Mouse (Mus musculus) hindbrain, embryonic 14.5 days (tissue): Measurements from ENCODE around the gene Ammecr1. TPM values are rescaled to one million over a fixed set of nuclear protein-coding genes. Genes with fewer than 3 reads are reported as not detected.

ENCODE experiments used
- ATAC-seq: fragments of 200-750 bp; cut with Nextera tagmentation; 2 replicates; pipeline ENCODE4 v1.8.0; 2017; ENCODE audit warnings: moderate number of reproducible peaks, mild to moderate bottlenecking, moderate TSS enrichment, moderate library complexity; ENCODE audit not compliant: low FRiP score
- DNase-seq: peaks from one replicate; pipeline ENCODE4 v3.0.0-alpha.2; 2015; ENCODE audit warnings: low spot score
- H3K27ac ChIP-seq: fragments of 300-500 bp; sonication (generic); 2 replicates; pipeline ENCODE4 v1.5.1; 2014; ENCODE audit warnings: mild to moderate bottlenecking, moderate library complexity
- H3K27me3 ChIP-seq: fragments of 300-500 bp; sonication (generic); 2 replicates; pipeline ENCODE4 v1.6.1; 2014; ENCODE audit warnings: mild to moderate bottlenecking, low read length, mixed read lengths; ENCODE audit not compliant: control insufficient read depth, insufficient read depth
- H3K36me3 ChIP-seq: fragments of 300-500 bp; sonication (generic); replicated peaks from 2 replicates; pipeline ENCODE4 v1.6.1; 2014; ENCODE audit not compliant: control insufficient read depth, insufficient read depth
- H3K4me1 ChIP-seq: fragments of 300-500 bp; sonication (generic); replicated peaks from 2 replicates; pipeline ENCODE4 v1.6.1; 2014; ENCODE audit warnings: antibody characterized with exemption, low read length, mixed read lengths; ENCODE audit not compliant: control insufficient read depth, insufficient read depth
- H3K4me2 ChIP-seq: fragments of 300-500 bp; sonication (generic); replicated peaks from 2 replicates; pipeline ENCODE4 v1.6.1; 2014; ENCODE audit warnings: mild to moderate bottlenecking, moderate library complexity
- H3K4me3 ChIP-seq: fragments of 300-500 bp; sonication (generic); replicated peaks from 2 replicates; pipeline ENCODE4 v1.5.1; 2014; ENCODE audit warnings: mild to moderate bottlenecking, low read length
- H3K9ac ChIP-seq: fragments of 300-500 bp; sonication (generic); 2 replicates; pipeline ENCODE4 v1.6.1; 2014
- H3K9me3 ChIP-seq: fragments of 300-500 bp; sonication (generic); 2 replicates; pipeline ENCODE4 v1.6.1; 2016; ENCODE audit warnings: low read length; ENCODE audit not compliant: control insufficient read depth
- WGBS: fragments of 180-500 bp; shearing (Covaris S2); extraction: QIAGEN DNeasy Blood & Tissue Kit; methylation state at CpG from one replicate; pipeline ENCODE4 v1.1.7; 2014; 5-methylcytosine and 5-hydroxymethylcytosine counted together
- polyA plus RNA-seq: library from polyadenylated mRNA; unstranded; fragments of >200 nt; fragmentation: Nextera tagmentation; extraction: Ambion mirVana; gene quantifications from 2 replicates; pipeline ENCODE4 v1.2.1, GENCODE M21; 2014

Gene Ammecr1
- polyA plus RNA-seq, 1 experiment from 2014 or later: 4.7 TPM

DNA sequence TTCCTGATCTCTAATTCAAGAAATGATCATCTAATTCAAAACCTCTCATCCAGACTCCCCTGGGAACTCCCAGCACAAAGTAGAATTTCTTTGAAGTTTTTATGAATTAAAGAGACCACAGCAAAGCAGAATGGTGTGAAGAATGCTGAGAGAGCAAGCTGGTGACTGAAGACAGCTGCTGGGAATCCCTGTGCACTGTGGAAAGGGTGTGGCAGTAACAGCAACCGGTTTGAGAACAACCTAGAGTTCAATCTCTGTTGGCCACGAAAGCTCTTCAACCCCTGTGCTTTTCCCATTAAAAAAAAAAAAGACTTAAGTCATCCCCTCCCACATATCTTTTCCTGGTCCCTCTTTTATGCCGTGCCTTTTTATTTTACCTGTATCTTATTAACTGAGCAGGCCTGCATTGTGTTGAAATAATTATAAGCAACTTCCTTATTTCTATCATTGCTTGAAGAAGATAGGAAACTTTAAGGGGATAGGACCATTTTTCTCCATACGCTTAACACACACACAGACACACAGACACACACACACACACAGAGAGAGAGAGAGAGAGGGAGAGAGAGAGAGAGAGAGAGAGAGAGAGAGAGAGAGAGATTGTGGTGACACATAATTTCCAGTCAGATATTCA is 6.7 kb downstream of the Ammecr1 start:
- no peak overlapping the region for H3K9ac ChIP-seq
- H3K4me3 ChIP-seq: no peak overlapping the region
- H3K9me3 ChIP-seq: no peaks in the 10 kb centered on the region
- peaks cover 5% of the 10 kb centered on the region; the same call in 1 of the 2 replicates for H3K27me3 ChIP-seq
- no peaks in the 10 kb centered on the region; the same call in 1 of the 2 replicates for H3K4me1 ChIP-seq
- no peak for DNase-seq
- 85% methylated on average over 4 of the region's 4 CpGs for WGBS
- no peak for ATAC-seq
- H3K4me2 ChIP-seq: no peak overlapping the region
- H3K36me3 ChIP-seq: no peaks in the 10 kb centered on the region
- no peak overlapping the region for H3K27ac ChIP-seq

DNA sequence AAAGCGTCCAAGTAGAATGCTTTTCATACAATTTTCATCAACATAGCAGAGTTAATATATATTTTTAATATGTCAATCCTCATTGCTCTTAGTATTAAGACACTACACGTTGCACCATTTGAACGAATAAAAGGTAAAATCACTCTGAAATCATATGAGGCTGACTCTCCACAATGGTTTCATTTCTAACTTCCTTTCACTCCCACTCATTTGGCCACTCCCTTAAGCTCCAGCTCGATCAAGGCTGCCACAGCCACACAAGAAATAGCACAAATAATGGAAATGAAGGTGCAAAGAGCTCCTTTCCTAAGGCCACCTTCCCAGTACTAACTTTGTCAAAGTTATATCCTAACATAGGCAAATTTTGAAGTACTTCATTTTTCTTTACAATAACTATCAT is 38.1 kb downstream of the Ammecr1 start:
- Histone ChIP-seq H3K27me3 (no peaks in the 10 kb centered on the region; the same call in 1 of the 2 replicates), H3K27ac (no peak overlapping the region), H3K9ac (no peak overlapping the region), H3K4me1 (no peaks in the 10 kb centered on the region), H3K4me3 (no peak overlapping the region), H3K4me2 (no peak overlapping the region), H3K36me3 (no peaks in the 10 kb centered on the region), H3K9me3 (no peaks in the 10 kb centered on the region)
- 79% methylated on average over 4 of the region's 4 CpGs for WGBS
- DNase-seq (no peak), ATAC-seq (no peak)

DNA sequence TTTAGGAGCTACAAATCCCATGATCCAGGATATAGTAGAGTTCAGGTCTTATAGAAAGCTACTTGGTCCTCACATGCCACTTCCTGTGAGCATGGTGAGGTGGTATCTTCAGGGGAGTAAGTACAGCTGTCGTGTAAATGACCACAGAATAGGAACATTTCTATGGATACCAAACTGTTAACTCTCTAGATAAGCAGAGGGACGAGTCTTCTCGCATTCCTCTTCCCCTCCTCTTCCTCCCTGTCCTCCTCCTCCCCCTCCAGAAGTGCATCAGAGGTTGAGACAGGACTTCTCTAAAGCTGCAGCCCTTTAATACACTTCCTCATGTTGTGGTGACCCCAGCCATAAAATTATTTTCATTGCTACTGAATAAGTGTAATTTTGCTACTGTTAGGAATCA is 49.1 kb downstream of the Ammecr1 start:
- WGBS: 54% methylated on average over 3 of the region's 3 CpGs
- ATAC-seq (no peak), DNase-seq (no peak)
- no peak overlapping the region for H3K27ac ChIP-seq
- H3K9ac ChIP-seq: no peak overlapping the region
- H3K4me3 ChIP-seq: no peak overlapping the region
- no peaks in the 10 kb centered on the region for H3K36me3 ChIP-seq
- H3K27me3 ChIP-seq: peaks cover 21% of the 10 kb centered on the region
- H3K4me1 ChIP-seq: no peaks in the 10 kb centered on the region
- H3K9me3 ChIP-seq: no peaks in the 10 kb centered on the region
- no peak overlapping the region for H3K4me2 ChIP-seq

DNA sequence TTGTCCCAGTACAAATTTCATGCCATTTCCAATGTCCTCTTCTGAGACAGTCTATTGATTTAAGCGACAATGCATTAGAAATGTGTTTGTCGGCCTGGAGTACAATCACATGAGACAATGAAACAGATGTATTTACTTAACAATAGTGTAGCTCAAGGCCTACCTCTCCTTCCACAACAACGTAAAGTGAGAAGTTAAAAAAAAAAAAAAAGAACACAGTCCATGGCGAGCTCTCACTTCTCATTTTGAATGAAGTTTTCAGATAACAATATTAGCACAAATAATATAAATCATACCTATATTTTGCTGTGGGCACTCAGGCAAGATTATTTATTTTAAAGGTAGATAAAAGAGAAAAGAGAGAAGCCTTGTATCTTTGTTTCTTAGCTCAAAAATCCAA is 49.8 kb downstream of the Ammecr1 start:
- DNase-seq (no peak), ATAC-seq (no peak)
- Histone ChIP-seq H3K27ac (no peak overlapping the region), H3K9ac (no peak overlapping the region), H3K27me3 (peaks cover 21% of the 10 kb centered on the region), H3K36me3 (no peaks in the 10 kb centered on the region), H3K4me3 (no peak overlapping the region), H3K9me3 (no peaks in the 10 kb centered on the region), H3K4me2 (no peak overlapping the region), H3K4me1 (no peaks in the 10 kb centered on the region)
- WGBS: 72% methylated on average over 4 of the region's 4 CpGs

DNA sequence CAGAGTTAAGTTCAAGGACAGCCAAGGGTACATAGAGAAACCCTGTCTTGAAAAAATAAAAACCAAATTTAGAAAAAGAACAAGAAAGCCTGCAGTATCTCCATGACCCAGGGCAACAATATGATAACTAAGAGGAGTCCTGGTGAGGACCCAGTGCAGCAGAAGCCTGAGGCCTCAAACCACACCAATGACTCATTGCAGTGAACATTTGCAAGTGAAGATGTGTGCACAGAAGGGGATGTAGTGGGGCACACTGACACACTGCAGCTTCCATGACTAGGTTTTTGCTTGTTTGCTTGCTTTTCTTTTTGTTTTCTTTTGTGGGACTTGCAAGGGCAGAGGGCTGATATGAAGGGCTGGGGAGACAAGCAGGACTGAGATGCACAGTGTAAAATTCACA is 52.3 kb downstream of the Ammecr1 start:
- DNase-seq: no peak
- no peak overlapping the region for H3K27ac ChIP-seq
- no peak overlapping the region for H3K4me2 ChIP-seq
- no peak for ATAC-seq
- peaks cover 8% of the 10 kb centered on the region for H3K27me3 ChIP-seq
- H3K9me3 ChIP-seq: no peaks in the 10 kb centered on the region
- no peak overlapping the region for H3K9ac ChIP-seq
- H3K36me3 ChIP-seq: no peaks in the 10 kb centered on the region
- no peaks in the 10 kb centered on the region for H3K4me1 ChIP-seq
- no peak overlapping the region for H3K4me3 ChIP-seq

DNA sequence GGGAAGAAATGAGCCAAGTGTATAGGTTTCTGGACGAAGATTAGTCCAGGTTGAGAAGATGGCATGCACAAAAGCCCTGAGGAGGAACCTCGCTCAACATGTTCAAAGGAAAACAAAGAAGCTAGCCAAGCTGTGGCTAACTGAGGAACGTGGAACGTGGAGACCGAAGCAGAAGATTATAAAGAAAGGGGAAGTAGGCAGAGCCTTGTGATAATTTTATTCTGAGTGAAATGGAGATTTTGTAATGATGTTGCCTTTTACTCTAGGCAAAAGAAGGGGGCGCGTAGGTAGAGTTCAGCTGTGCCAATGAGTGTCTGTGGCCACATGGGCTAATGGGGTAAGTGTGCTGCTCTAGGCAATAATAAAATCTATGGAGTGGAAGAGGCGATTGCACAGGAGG is 62.7 kb downstream of the Ammecr1 start:
- Histone ChIP-seq H3K27ac (no peak overlapping the region), H3K4me3 (no peak overlapping the region), H3K9ac (no peak overlapping the region), H3K27me3 (no peaks in the 10 kb centered on the region; the same call in 1 of the 2 replicates), H3K36me3 (no peaks in the 10 kb centered on the region), H3K4me1 (no peaks in the 10 kb centered on the region), H3K4me2 (no peak overlapping the region), H3K9me3 (no peaks in the 10 kb centered on the region)
- no peak for ATAC-seq
- WGBS: 85% methylated on average over 8 of the region's 8 CpGs
- DNase-seq: no peak

DNA sequence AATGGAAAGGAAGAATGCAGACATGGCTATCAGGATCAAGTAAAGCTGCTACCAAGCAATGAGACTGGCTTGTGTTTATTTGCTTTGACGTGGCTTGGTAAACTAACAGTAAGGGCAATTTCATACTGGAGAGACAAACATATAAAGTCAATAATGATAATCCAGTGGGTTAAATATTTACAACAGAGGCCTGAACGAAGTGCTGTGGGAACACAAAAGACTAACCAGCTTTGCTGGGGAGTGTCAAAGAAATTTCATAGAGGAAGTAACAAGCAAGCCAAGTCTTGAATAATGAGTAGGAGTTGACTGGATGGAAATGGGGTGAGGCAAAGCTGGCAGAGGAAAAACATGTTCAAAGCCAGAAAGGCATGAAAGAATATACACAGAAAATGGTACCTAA is 63.9 kb downstream of the Ammecr1 start:
- H3K9me3 ChIP-seq: no peaks in the 10 kb centered on the region
- H3K9ac ChIP-seq: no peak overlapping the region
- DNase-seq (no peak), ATAC-seq (no peak)
- peaks cover 3% of the 10 kb centered on the region; the same call in 1 of the 2 replicates for H3K27me3 ChIP-seq
- no peaks in the 10 kb centered on the region for H3K36me3 ChIP-seq
- no peak overlapping the region for H3K4me2 ChIP-seq
- no peak overlapping the region for H3K4me3 ChIP-seq
- no peaks in the 10 kb centered on the region for H3K4me1 ChIP-seq
- WGBS: 72% methylated on average over 2 of the region's 2 CpGs
- no peak overlapping the region for H3K27ac ChIP-seq

DNA sequence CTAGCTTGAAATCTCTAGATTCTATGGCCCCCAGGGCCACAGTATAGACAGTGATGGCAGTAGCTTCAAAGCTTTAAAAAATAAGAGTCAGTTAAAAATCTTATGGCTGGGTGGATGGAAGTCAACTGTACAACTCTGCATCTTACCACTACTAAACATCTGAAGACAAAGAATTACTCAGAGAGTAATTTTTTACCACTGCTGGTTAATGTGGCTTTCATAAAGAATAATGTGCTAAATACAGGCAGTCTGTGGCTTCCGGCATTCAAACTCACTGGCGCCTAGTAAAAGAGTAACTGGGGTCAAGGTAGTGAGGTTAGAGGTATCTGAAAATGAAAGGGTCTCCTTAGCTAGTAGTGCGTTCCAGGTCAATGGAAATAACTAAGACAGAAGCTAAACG is 64.6 kb downstream of the Ammecr1 start:
- H3K27ac ChIP-seq: no peak overlapping the region
- H3K4me2 ChIP-seq: no peak overlapping the region
- no peak overlapping the region for H3K9ac ChIP-seq
- 87% methylated on average over 4 of the region's 4 CpGs for WGBS
- ATAC-seq: no peak
- DNase-seq: no peak
- peaks cover 3% of the 10 kb centered on the region; the same call in 1 of the 2 replicates for H3K27me3 ChIP-seq
- no peaks in the 10 kb centered on the region for H3K4me1 ChIP-seq
- no peak overlapping the region for H3K4me3 ChIP-seq
- no peaks in the 10 kb centered on the region for H3K9me3 ChIP-seq
- no peaks in the 10 kb centered on the region for H3K36me3 ChIP-seq

DNA sequence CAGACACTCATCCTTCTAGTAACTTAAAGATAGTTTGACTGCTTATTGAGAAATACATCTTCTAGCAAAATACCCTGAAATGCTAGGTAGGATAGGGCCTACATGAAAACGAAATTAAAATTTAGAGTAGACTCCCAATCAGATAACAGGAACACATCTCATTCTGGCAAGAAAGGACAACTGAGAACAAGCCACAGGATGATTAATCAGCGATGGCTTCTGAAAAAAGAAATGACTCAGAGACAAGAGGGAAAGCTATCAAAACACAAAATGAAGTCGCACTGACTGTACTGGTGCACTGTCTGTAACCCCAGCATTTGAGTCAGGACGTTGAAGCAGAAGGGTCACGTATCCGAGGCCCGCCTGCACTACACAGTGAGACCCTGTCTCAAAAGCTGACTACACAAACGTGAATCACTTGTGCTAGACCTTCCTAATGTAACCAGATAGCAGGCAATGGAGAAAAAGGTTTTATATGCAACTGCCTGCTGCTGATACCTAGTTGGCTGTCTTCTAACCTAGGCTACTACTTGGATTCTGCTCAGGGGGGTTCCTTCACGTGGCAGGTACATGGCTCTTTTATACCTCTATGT is 68.1 kb downstream of the Ammecr1 start:
- Histone ChIP-seq H3K36me3 (no peaks in the 10 kb centered on the region), H3K9ac (no peak overlapping the region), H3K9me3 (no peaks in the 10 kb centered on the region), H3K27ac (no peak overlapping the region), H3K4me1 (no peaks in the 10 kb centered on the region), H3K27me3 (peaks cover 3% of the 10 kb centered on the region; the same call in 1 of the 2 replicates), H3K4me2 (no peak overlapping the region), H3K4me3 (no peak overlapping the region)
- no peak for ATAC-seq
- DNase-seq: no peak
- 88% methylated on average over 9 of the region's 9 CpGs for WGBS
